Mouse (Mus musculus) heart, adult 2 months (tissue): ENCODE measurements around the gene S100a16.

Source experiments
- CTCF ChIP-seq: fragments of 200-600 bp; IDR thresholded peaks from 2 replicates; pipeline ENCODE4 v1.8.1; 2022; ENCODE audit warnings: antibody characterized with exemption, mild to moderate bottlenecking, moderate library complexity
- POLR2A ChIP-seq: fragments of 200-500 bp; IDR thresholded peaks from 2 replicates; pipeline ENCODE4 v1.6.1; 2011; ENCODE audit warnings: mild to moderate bottlenecking, low read depth, low read length, control low read depth; ENCODE audit not compliant: insufficient read depth

- TF ChIP-seq POLR2A, result no peak
- TF ChIP-seq CTCF, result no peak
Measured at GRCm38 (mm10) chr3:90579433-90579832, 42.4 kb downstream of the S100a16 start.
